Mouse (Mus musculus) MEL (cell line): ENCODE data around the gene Nlrp3.

Experiments used
- CHD2 ChIP-seq: IDR thresholded peaks from 2 replicates; pipeline ENCODE4 v1.6.1; 2011; ENCODE audit warnings: low read length, improper control_type of control experiment
- CTCF ChIP-seq, 3 experiments: IDR thresholded peaks in 2 of 3; conservative IDR thresholded peaks in 1 of 3; 2 replicates each; pipeline ENCODE4 v1.5.1; 2011 to 2012; ENCODE audit warnings: low read length in 3 of 3, low read depth in 2 of 3, mild to moderate bottlenecking in 2 of 3, improper control_type of control experiment in 1 of 3, inconsistent platforms in 1 of 3, mixed read lengths in 1 of 3, moderate library complexity in 1 of 3; ENCODE audit not compliant: control insufficient read depth in 1 of 3, insufficient read depth in 1 of 3, poor library complexity in 1 of 3, severe bottlenecking in 1 of 3
- EP300 ChIP-seq, 2 experiments: IDR thresholded peaks; 2 replicates each; pipeline ENCODE4 v1.6.1; 2011; ENCODE audit warnings: improper control_type of control experiment in 2 of 2, low read length in 2 of 2, low read depth in 1 of 2, mild to moderate bottlenecking in 1 of 2
- GATA1 ChIP-seq: IDR thresholded peaks from 2 replicates; pipeline ENCODE4 v1.6.1; 2011; ENCODE audit warnings: low read depth, low read length, improper control_type of control experiment
- HCFC1 ChIP-seq: IDR thresholded peaks from 2 replicates; pipeline ENCODE4 v1.6.1; 2012; ENCODE audit warnings: low read depth, mild to moderate bottlenecking, inconsistent platforms, low read length, improper control_type of control experiment, moderate library complexity
- MYC ChIP-seq: IDR thresholded peaks from 2 replicates; pipeline ENCODE4 v1.6.1; 2011; ENCODE audit warnings: low read depth, mild to moderate bottlenecking, low read length, improper control_type of control experiment, moderate library complexity
- POLR2A ChIP-seq, 2 experiments: IDR thresholded peaks; 2 replicates each; pipeline ENCODE4 v1.6.1; 2011 to 2012; ENCODE audit warnings: low read length in 2 of 2, mild to moderate bottlenecking in 2 of 2, control low read depth in 1 of 2, improper control_type of control experiment in 1 of 2, low read depth in 1 of 2, moderate library complexity in 1 of 2; ENCODE audit not compliant: control insufficient read depth in 1 of 2, insufficient read depth in 1 of 2, poor library complexity in 1 of 2
- POLR2AphosphoS2 ChIP-seq: IDR thresholded peaks from 2 replicates; pipeline ENCODE4 v1.6.1; 2011; ENCODE audit warnings: low read length, improper control_type of control experiment
- POLR2AphosphoS5 ChIP-seq: IDR thresholded peaks from 2 replicates; pipeline ENCODE4 v1.6.1; 2012; ENCODE audit warnings: low read depth, borderline replicate concordance, mild to moderate bottlenecking, inconsistent platforms, low read length, moderate library complexity, mixed read lengths
- RAD21 ChIP-seq: IDR thresholded peaks from 2 replicates; pipeline ENCODE4 v1.6.1; 2011; ENCODE audit warnings: mild to moderate bottlenecking, low read depth, low read length, improper control_type of control experiment
- SIN3A ChIP-seq: IDR thresholded peaks from 2 replicates; pipeline ENCODE4 v1.6.1; 2012; ENCODE audit warnings: low read length, improper control_type of control experiment, inconsistent platforms
- TCF12 ChIP-seq: IDR thresholded peaks from 2 replicates; pipeline ENCODE4 v1.6.1; 2014; ENCODE audit warnings: low read depth, mild to moderate bottlenecking, inconsistent platforms, low read length, improper control_type of control experiment, moderate library complexity

GRCm38 (mm10) chr11:59517441-59517840, 23.9 kb upstream of the Nlrp3 start:
- TF ChIP-seq GATA1, result peak; percentile 36; the same call in 1 of the 2 replicates
- no peak for TF ChIP-seq CTCF (IDR thresholded peaks at IDR 0.05 in 2 of 3, conservative IDR thresholded peaks at IDR 0.05 in 1 of 3; ENCODE audit: control insufficient read depth in 1 of 3, insufficient read depth in 1 of 3, low read depth in 2 of 3, low read length in 3 of 3, poor library complexity in 1 of 3, severe bottlenecking in 1 of 3)
- 0 out of 2 replicates have a peak, but pooled peaks have one; percentile 5 for TF ChIP-seq TCF12
- no peak for TF ChIP-seq SIN3A
- TF ChIP-seq POLR2A (IDR thresholded peaks at IDR 0.05; ENCODE audit: control insufficient read depth in 1 of 2, insufficient read depth in 1 of 2, low read depth in 1 of 2, low read length in 2 of 2, poor library complexity in 1 of 2), result no peak
- no peak for TF ChIP-seq POLR2AphosphoS5
- no peak for TF ChIP-seq POLR2AphosphoS2
- 0 out of 2 replicates have a peak, but pooled peaks have one; percentile 26 for TF ChIP-seq MYC
- no peak; the same call in 1 of the 2 replicates for TF ChIP-seq HCFC1
- no peak for TF ChIP-seq CHD2
- TF ChIP-seq RAD21, result no peak
- no peak for TF ChIP-seq EP300 (IDR thresholded peaks at IDR 0.05; ENCODE audit: low read depth in 1 of 2, low read length in 2 of 2)
